Mouse (Mus musculus) thymus, adult 2 months (tissue): ENCODE measurements at regions not wholly inside any gene's neighbourhood (a gene's known extent, or its start where the extent isn't known, plus 50 kb on each side); places are given as distances from the start of the nearest gene placed in this dataset.
A peak's percentile ranks its signal among the peaks of the same experiment; 100 is the strongest.

Experiments
- DNase-seq: peaks from one replicate; pipeline ENCODE4 v3.0.0; 2021
- H3K27ac ChIP-seq: fragments of 200-500 bp; 2 replicates; pipeline ENCODE4 v1.5.1; 2012; ENCODE audit warnings: low read length, control low read depth; ENCODE audit not compliant: control insufficient read depth, insufficient read depth
- H3K27me3 ChIP-seq: fragments of 200-500 bp; 2 replicates; pipeline ENCODE4 v1.6.1; 2012; ENCODE audit warnings: mild to moderate bottlenecking, low read length, moderate library complexity, mixed read lengths; ENCODE audit not compliant: control insufficient read depth, insufficient read depth
- H3K36me3 ChIP-seq: fragments of 200-500 bp; 2 replicates; pipeline ENCODE4 v1.6.1; 2012; ENCODE audit warnings: mild to moderate bottlenecking, low read length, moderate library complexity; ENCODE audit not compliant: control insufficient read depth, insufficient read depth
- H3K4me1 ChIP-seq: fragments of 200-500 bp; replicated peaks from 2 replicates; pipeline ENCODE4 v1.6.1; 2012; ENCODE audit warnings: low read length; ENCODE audit not compliant: control insufficient read depth, insufficient read depth
- H3K4me3 ChIP-seq: fragments of 200-500 bp; 2 replicates; pipeline ENCODE4 v1.5.1; 2012; ENCODE audit warnings: mild to moderate bottlenecking, low read length, control low read depth, moderate library complexity; ENCODE audit not compliant: control insufficient read depth, insufficient read depth
- CTCF ChIP-seq: fragments of 200-500 bp; IDR thresholded peaks from 2 replicates; pipeline ENCODE4 v1.5.1; 2012; ENCODE audit warnings: mild to moderate bottlenecking, control low read depth, low read length, moderate library complexity, borderline replicate concordance; ENCODE audit not compliant: control insufficient read depth, poor library complexity, insufficient read depth; ENCODE audit errors: extremely low read depth
- POLR2A ChIP-seq: fragments of 200-500 bp; IDR thresholded peaks from 2 replicates; pipeline ENCODE4 v1.6.1; 2012; ENCODE audit warnings: mild to moderate bottlenecking, low read length, control low read depth, moderate library complexity; ENCODE audit not compliant: control insufficient read depth, poor library complexity, insufficient read depth; ENCODE audit errors: extremely low read depth
- WGBS: fragments of 180-500 bp; shearing (Covaris S2); methylation state at CpG from one replicate; pipeline ENCODE4 v1.1.7; 2018; 5-methylcytosine and 5-hydroxymethylcytosine counted together

GRCm38 (mm10) chr7:136132976-136133375 lies 416.8 kb upstream of the Mki67 start:
- H3K4me3 ChIP-seq = no peak overlapping the region
- no peak for DNase-seq
- H3K27ac ChIP-seq = no peak overlapping the region
- no peaks in the 10 kb centered on the region for H3K27me3 ChIP-seq
- TF ChIP-seq POLR2A (no peak), CTCF (no peak)
- no peaks in the 10 kb centered on the region for H3K36me3 ChIP-seq
- WGBS = 79% methylated on average over 2 of the region's 2 CpGs
- H3K4me1 ChIP-seq = no peaks in the 10 kb centered on the region

GRCm38 (mm10) chr7:136136666-136137065 lies 420.5 kb upstream of the Mki67 start:
- no peak for TF ChIP-seq CTCF
- no peak for TF ChIP-seq POLR2A
- no peaks in the 10 kb centered on the region for H3K4me1 ChIP-seq
- WGBS = 100% methylated on average over 1 of the region's 1 CpGs
- no peaks in the 10 kb centered on the region for H3K36me3 ChIP-seq
- DNase-seq = no peak
- H3K27ac ChIP-seq = no peak overlapping the region
- no peak overlapping the region for H3K4me3 ChIP-seq
- H3K27me3 ChIP-seq = no peaks in the 10 kb centered on the region

GRCm38 (mm10) chr7:136137341-136137740 lies 421.2 kb upstream of the Mki67 start:
- Histone ChIP-seq H3K36me3 (no peaks in the 10 kb centered on the region), H3K27me3 (no peaks in the 10 kb centered on the region), H3K4me3 (no peak overlapping the region), H3K27ac (no peak overlapping the region), H3K4me1 (no peaks in the 10 kb centered on the region)
- WGBS = 97% methylated on average over 2 of the region's 2 CpGs
- DNase-seq = no peak
- TF ChIP-seq POLR2A (no peak), CTCF (no peak)

- no peak for TF ChIP-seq POLR2A
- no peak for TF ChIP-seq CTCF
- 90% methylated on average over 15 of the region's 15 CpGs for WGBS
Observed at GRCm38 (mm10) chr7:136137831-136138602, 421.9 kb upstream of the Mki67 start.

GRCm38 (mm10) chr7:136142832-136143231 lies 426.7 kb upstream of the Mki67 start:
- TF ChIP-seq POLR2A = no peak
- no peak for TF ChIP-seq CTCF
- DNase-seq = peak; percentile 9
- Histone ChIP-seq H3K27ac (no peak overlapping the region), H3K27me3 (no peaks in the 10 kb centered on the region), H3K4me1 (no peaks in the 10 kb centered on the region), H3K4me3 (no peak overlapping the region), H3K36me3 (no peaks in the 10 kb centered on the region)

More at GRCm38 (mm10) chr7:136137831-136138602, 421.9 kb upstream of the Mki67 start:
- H3K27me3 ChIP-seq = no peaks in the 10 kb centered on the region
- H3K4me1 ChIP-seq = no peaks in the 10 kb centered on the region
- no peak overlapping the region for H3K27ac ChIP-seq
- H3K4me3 ChIP-seq = no peak overlapping the region
- DNase-seq = no peak
- no peaks in the 10 kb centered on the region for H3K36me3 ChIP-seq

GRCm38 (mm10) chr7:136150196-136150595 lies 434.0 kb upstream of the Mki67 start:
- TF ChIP-seq POLR2A (no peak), CTCF (no peak)
- Histone ChIP-seq H3K4me1 (no peaks in the 10 kb centered on the region), H3K4me3 (no peak overlapping the region), H3K27me3 (no peaks in the 10 kb centered on the region), H3K27ac (no peak overlapping the region), H3K36me3 (no peaks in the 10 kb centered on the region)
- no peak for DNase-seq
- WGBS = 79% methylated on average over 5 of the region's 5 CpGs

GRCm38 (mm10) chr7:136151301-136151930 lies 435.3 kb upstream of the Mki67 start:
- Histone ChIP-seq H3K4me1 (no peaks in the 10 kb centered on the region), H3K4me3 (no peak overlapping the region), H3K36me3 (no peaks in the 10 kb centered on the region), H3K27me3 (no peaks in the 10 kb centered on the region), H3K27ac (no peak overlapping the region)
- 97% methylated on average over 4 of the region's 4 CpGs for WGBS
- DNase-seq = no peak
- TF ChIP-seq POLR2A = no peak
- no peak for TF ChIP-seq CTCF
